Comparison of ENCODE assay signal across 20 mouse cellular contexts in genomic region chr13:93978703-93979495, GRCm38 (mm10).
DNase-seq lines count a peak whose midpoint lies in the region; ATAC-seq and TF ChIP-seq lines count a peak whose summit lies in the region.
"Had no signal": no experiment of that assay in that cellular context is flagged by ENCODE, and none has a peak within 500 bp of the region (broad histone marks: within the 10 kb centered on the region; RNA-seq: fewer than 3 reads in every experiment).

No protein-coding gene starts in this region.

- peak; percentile 86 for DNase-seq in heart, adult 11 months
- DNase-seq in 3134 (ENCODE audit: extremely low read depth, insufficient read length, low spot score) = peak; percentile 48
- DNase-seq in kidney, postnatal 25 days = peak; percentile 12 to 52
- DNase-seq in forebrain, embryonic 10.5 days (ENCODE audit: extremely low spot score, low spot score) = no peak
- DNase-seq: cerebellum, adult 8-10 months; embryo, embryonic 11 days; heart, postnatal 36 days; lung, adult 18-20 months; lung, postnatal 36 days had no signal

- no peak overlapping the region for H3ac ChIP-seq in C2C12 (ENCODE audit: control insufficient read depth, insufficient read length, low read depth)

- H3K27ac ChIP-seq in heart, embryonic 11.5 days (ENCODE audit: low read depth, low read length) = no peak overlapping the region
- no peak overlapping the region; the same call in 1 of the 2 replicates for H3K27ac ChIP-seq in forebrain, embryonic 10.5 days
- no peak overlapping the region for H3K27ac ChIP-seq in hindbrain, embryonic 16.5 days (ENCODE audit: low read depth, low read length)
- H3K27ac ChIP-seq: embryonic facial prominence, embryonic 15.5 days; forebrain, embryonic 13.5 days; heart, embryonic 13.5 days; hindbrain, postnatal 0 days; limb, embryonic 13.5 days; neural tube, embryonic 15.5 days; stomach, postnatal 0 days had no signal

- H3K79me2 ChIP-seq in C2C12 (ENCODE audit: control insufficient read depth, insufficient read depth) = no peaks in the 10 kb centered on the region

- H3K36me3 ChIP-seq in heart, embryonic 11.5 days (ENCODE audit: control insufficient read depth, insufficient read depth, low read length) = no peaks in the 10 kb centered on the region
- H3K36me3 ChIP-seq in C2C12 (ENCODE audit: control insufficient read depth, insufficient read depth) = no peaks in the 10 kb centered on the region
- H3K36me3 ChIP-seq in forebrain, embryonic 10.5 days (replicated peaks) = no peaks in the 10 kb centered on the region
- no peaks in the 10 kb centered on the region for H3K36me3 ChIP-seq in hindbrain, embryonic 16.5 days (ENCODE audit: control insufficient read depth, insufficient read depth, low read length)
- H3K36me3 ChIP-seq: embryonic facial prominence, embryonic 15.5 days; heart, embryonic 13.5 days; limb, embryonic 13.5 days; neural tube, embryonic 15.5 days had no signal

- 72% methylated on average over 12 of the region's 12 CpGs for WGBS in heart, embryonic 11.5 days (ENCODE audit: insufficient replicate concordance)
- WGBS in forebrain, embryonic 10.5 days = 74% methylated on average over 12 of the region's 12 CpGs
- 74% methylated on average over 12 of the region's 12 CpGs for WGBS in hindbrain, embryonic 16.5 days

- no peak for TF ChIP-seq CTCF in C2C12 (IDR thresholded peaks at IDR 0.05; ENCODE audit: control insufficient read depth, insufficient read depth, insufficient read length)

- no peaks in the 10 kb centered on the region for H3K9me3 ChIP-seq in heart, embryonic 11.5 days (replicated peaks; ENCODE audit: control insufficient read depth, low read length)
- H3K9me3 ChIP-seq in forebrain, embryonic 10.5 days = no peaks in the 10 kb centered on the region
- H3K9me3 ChIP-seq in hindbrain, embryonic 16.5 days (ENCODE audit: control insufficient read depth, low read length) = no peaks in the 10 kb centered on the region
- H3K9me3 ChIP-seq: embryonic facial prominence, embryonic 15.5 days; forebrain, embryonic 13.5 days; heart, embryonic 13.5 days; limb, embryonic 13.5 days; neural tube, embryonic 15.5 days had no signal

- no peak overlapping the region for H3K4me2 ChIP-seq in heart, embryonic 11.5 days
- H3K4me2 ChIP-seq in hindbrain, embryonic 16.5 days (ENCODE audit: low read length) = no peak overlapping the region
- H3K4me2 ChIP-seq: embryonic facial prominence, embryonic 15.5 days; forebrain, embryonic 13.5 days; heart, embryonic 13.5 days; limb, embryonic 13.5 days; midbrain, embryonic 11.5 days; neural tube, embryonic 15.5 days had no signal

- H3K9ac ChIP-seq in heart, embryonic 11.5 days (ENCODE audit: low read depth, low read length) = no peak overlapping the region
- H3K9ac ChIP-seq in hindbrain, embryonic 16.5 days (ENCODE audit: low read depth, low read length) = no peak overlapping the region
- H3K9ac ChIP-seq: embryonic facial prominence, embryonic 15.5 days; forebrain, embryonic 13.5 days; heart, embryonic 13.5 days; limb, embryonic 13.5 days; neural tube, embryonic 15.5 days had no signal

- no peaks in the 10 kb centered on the region for H3K79me3 ChIP-seq in C2C12 (ENCODE audit: low read depth)

- no peaks in the 10 kb centered on the region for H3K27me3 ChIP-seq in heart, embryonic 11.5 days (ENCODE audit: control insufficient read depth, insufficient read depth, low read length)
- H3K27me3 ChIP-seq in C2C12 (ENCODE audit: control insufficient read depth, insufficient read depth, insufficient read length) = no peaks in the 10 kb centered on the region
- 0 out of 2 replicates have a peak, but pooled peaks cover 3% of the 10 kb centered on the region for H3K27me3 ChIP-seq in forebrain, embryonic 10.5 days (ENCODE audit: poor library complexity, severe bottlenecking)
- H3K27me3 ChIP-seq in hindbrain, embryonic 16.5 days (replicated peaks; ENCODE audit: control insufficient read depth, insufficient read depth, low read length) = no peaks in the 10 kb centered on the region
- H3K27me3 ChIP-seq: embryonic facial prominence, embryonic 15.5 days; forebrain, embryonic 13.5 days; heart, embryonic 13.5 days; limb, embryonic 13.5 days; neural tube, embryonic 15.5 days had no signal

- peaks cover 7% of the 10 kb centered on the region for H3K4me1 ChIP-seq in heart, embryonic 11.5 days (ENCODE audit: control insufficient read depth, insufficient read depth, low read length)
- peaks cover 26% of the 10 kb centered on the region for H3K4me1 ChIP-seq in forebrain, embryonic 10.5 days
- no peaks in the 10 kb centered on the region for H3K4me1 ChIP-seq in hindbrain, embryonic 16.5 days (ENCODE audit: control insufficient read depth, insufficient read depth, low read depth, low read length)
- H3K4me1 ChIP-seq: embryonic facial prominence, embryonic 15.5 days; limb, embryonic 13.5 days; neural tube, embryonic 15.5 days had no signal

- ATAC-seq in heart, embryonic 11.5 days (replicated peaks; ENCODE audit: insufficient number of reproducible peaks, low FRiP score, low TSS enrichment) = no peak
- ATAC-seq in hindbrain, embryonic 16.5 days = no peak
- ATAC-seq: forebrain, embryonic 13.5 days; hindbrain, postnatal 0 days had no signal

- no peak overlapping the region for H3K4me3 ChIP-seq in heart, embryonic 11.5 days (ENCODE audit: low read depth, low read length)
- no peak overlapping the region for H3K4me3 ChIP-seq in C2C12 (ENCODE audit: insufficient read depth, poor library complexity, severe bottlenecking)
- no peak overlapping the region for H3K4me3 ChIP-seq in forebrain, embryonic 10.5 days
- no peak overlapping the region for H3K4me3 ChIP-seq in hindbrain, embryonic 16.5 days (ENCODE audit: low read length)
- H3K4me3 ChIP-seq: embryonic facial prominence, embryonic 15.5 days; forebrain, embryonic 13.5 days; heart, embryonic 13.5 days; limb, embryonic 13.5 days; neural tube, embryonic 15.5 days had no signal

TF ChIP-seq in C2C12, 6 proteins besides CTCF, POLR2A, EP300 and RAD21:
- peak; percentile 51 for TF ChIP-seq CEBPB (IDR thresholded peaks at IDR 0.05; ENCODE audit: low read depth)
- TF ChIP-seq MYOG (IDR thresholded peaks at IDR 0.05; ENCODE audit: control insufficient read depth, extremely low read depth, insufficient read length) = no peak
